Mouse (Mus musculus) ES-CJ7 (cell line): ENCODE data around the gene Pafah2.

Experiments
- DNase-seq: peaks from one replicate; pipeline ENCODE4 v3.0.0; 2011; ENCODE audit warnings: low read depth, low spot score

Gene Pafah2

GRCm38 (mm10) chr4:134417111-134417510 lies 21.0 kb downstream of the Pafah2 start:
- no peak for DNase-seq

- DNase-seq: no peak
Measured at GRCm38 (mm10) chr4:134421971-134422370, 25.9 kb downstream of the Pafah2 start.

GRCm38 (mm10) chr4:134423949-134424348 lies 27.8 kb downstream of the Pafah2 start:
- DNase-seq: no peak

DNA sequence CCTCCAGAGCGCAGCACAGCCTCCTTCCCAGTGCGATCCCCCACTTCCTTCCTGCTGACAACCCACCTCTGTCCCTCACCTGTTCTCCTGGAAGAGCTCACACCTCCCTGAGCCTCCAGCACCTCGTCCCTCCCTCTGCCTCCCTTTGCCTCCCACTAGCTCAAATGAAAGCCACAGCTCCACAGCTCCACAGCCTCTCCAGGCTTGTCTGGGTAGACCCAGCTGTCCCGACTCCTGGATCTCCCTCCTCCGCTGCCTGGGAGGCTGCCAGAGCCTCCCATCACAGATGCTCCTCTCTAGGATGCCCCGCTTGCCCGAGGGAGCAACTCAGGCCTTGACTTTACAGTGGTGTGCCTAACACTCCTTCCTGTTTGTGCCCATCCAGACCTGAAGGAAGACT lies 29.0 kb downstream of the Pafah2 start:
- DNase-seq: no peak

DNA sequence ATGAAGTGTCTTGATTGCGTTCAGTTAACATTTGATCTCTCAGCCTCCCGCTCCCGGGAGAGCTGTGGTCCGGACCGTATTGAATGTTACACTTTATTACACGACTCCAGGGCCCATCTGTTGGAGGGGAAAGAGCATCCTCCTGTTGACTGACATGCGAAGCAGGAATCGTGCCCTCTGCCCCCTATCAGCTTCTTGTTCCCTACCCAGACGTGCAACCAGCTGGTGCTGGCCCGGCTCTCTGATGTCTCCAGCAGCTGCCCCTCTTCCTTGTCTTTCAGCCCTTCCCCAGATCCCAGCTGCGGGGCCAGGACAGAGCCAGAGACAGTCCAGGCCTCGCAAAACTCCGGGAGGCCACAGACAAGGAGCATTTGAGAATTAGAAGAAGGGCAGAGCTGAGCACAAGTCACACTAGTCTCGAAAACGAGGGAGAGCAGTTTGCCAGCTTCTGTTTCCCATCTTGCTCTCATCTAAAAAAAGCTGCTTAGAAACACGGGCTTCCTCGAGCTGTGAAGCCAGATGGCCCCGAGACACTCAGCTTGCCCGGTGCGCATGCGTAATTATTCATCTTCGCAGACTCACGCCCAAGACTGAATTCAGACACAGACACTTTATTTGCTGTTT lies 34.4 kb downstream of the Pafah2 start:
- DNase-seq: no peak

GRCm38 (mm10) chr4:134432686-134433360 lies 36.7 kb downstream of the Pafah2 start:
- no peak for DNase-seq

- DNase-seq: peak; percentile 52
Measured at GRCm38 (mm10) chr4:134436185-134436584, 40.1 kb downstream of the Pafah2 start.

GRCm38 (mm10) chr4:134436659-134437058 lies 40.5 kb downstream of the Pafah2 start:
- DNase-seq: peak; percentile 76

- no peak for DNase-seq
Measured at GRCm38 (mm10) chr4:134439119-134439518, 43.0 kb downstream of the Pafah2 start.

- no peak for DNase-seq
Measured at GRCm38 (mm10) chr4:134439919-134440318, 43.8 kb downstream of the Pafah2 start.

DNA sequence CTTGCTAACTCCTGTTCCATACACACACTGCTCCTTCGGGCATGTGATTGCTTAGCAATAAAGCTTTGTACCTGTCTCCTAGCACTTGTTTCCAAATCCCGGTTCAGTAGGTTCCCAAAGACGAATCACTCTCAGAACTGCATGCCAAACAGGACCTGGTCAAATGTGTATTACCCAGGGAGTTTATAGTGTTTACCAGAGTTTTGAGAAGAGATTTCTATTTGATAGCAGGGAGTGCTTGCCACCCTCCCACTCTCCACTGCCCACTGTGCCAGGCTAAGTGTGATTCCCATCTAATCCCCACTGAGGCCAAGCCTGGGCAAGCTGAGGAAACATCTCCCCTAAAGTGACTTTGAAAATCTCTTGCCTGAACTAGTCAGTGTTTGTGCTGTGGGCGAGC lies 46.1 kb downstream of the Pafah2 start:
- no peak for DNase-seq

- DNase-seq: no peak
Measured at GRCm38 (mm10) chr4:134443589-134443988, 47.5 kb downstream of the Pafah2 start.

DNA sequence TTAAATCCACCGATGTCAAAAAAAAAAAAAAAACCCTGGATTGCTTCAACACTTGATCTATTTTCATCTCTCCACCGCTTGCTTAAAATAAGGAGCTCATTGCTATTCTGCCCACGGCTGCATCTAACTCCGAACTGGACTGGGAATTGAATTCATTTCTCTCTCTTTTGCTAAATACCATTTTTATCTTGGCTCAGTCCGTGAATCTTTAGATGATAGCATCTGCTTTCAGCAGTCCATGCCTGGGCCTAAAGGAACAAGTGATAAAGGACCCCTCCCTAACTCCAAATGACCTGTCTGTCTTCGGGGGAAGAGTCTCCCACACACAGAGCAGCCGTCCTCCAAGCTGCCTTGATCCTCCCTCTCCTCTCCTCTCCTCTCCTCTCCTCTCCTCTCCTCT lies 48.8 kb downstream of the Pafah2 start:
- DNase-seq: no peak

DNA sequence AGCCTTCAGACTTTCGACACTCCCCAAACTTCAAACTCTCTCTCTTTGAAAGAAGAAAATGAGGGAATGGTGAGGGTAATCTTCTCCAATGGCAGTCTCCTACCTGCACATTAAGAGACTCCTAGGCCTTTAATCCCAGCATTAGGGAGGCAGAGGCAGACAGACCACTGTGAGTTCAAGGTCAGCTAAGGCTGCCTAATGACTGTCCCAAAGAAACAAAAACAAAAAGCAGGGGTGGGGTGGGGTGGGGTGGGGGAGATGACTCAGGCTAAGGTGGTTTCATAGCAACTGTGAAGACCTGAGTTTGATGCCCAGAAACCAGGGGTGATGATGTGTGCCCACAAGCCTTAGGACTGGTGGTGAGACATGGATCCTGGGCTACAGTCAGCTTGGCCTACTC lies 49.4 kb downstream of the Pafah2 start:
- peak; percentile 55 for DNase-seq

GRCm38 (mm10) chr4:134447966-134448365 lies 51.8 kb downstream of the Pafah2 start:
- no peak for DNase-seq

GRCm38 (mm10) chr4:134449595-134450391 lies 53.7 kb downstream of the Pafah2 start:
- DNase-seq: peak; percentile 75

DNA sequence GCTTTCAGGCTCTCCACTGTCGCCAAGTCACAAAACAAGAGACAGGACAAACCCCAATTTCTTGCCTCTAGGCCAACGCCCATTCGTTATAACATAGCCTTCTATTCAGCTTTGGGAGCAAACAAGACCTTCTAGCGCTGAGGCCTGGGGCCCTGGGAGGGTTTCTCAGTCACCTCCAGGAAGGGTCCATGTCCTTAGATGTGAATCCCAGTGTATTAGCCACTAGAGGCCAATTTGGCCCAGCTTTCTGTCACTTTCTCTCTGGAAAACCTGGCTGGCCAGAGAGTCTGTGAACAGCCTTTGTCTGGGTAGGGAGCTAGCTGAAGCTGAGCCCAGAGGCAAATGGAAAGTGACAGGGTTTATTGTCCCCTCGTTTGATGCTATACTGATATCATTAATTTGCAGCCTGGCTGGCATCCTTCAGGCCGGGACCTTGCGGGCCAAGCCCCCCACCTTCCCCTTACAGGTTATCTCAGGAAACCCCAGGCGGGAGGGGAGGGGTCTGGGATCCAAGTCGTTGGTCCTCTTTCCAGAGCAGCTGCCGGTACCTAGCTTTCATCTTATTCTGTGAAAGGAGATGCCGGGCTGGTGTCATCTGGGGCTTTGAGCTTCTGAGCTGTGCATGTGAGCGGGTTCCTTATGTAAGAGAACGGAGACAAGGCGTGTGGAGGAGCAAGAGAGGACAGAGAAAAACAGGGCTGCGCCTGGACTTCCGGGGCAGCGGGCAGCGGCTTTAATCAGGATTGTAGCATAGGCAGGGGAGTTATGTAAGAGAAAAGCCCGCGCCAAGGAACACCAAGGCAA lies 54.5 kb downstream of the Pafah2 start:
- DNase-seq: no peak

- DNase-seq: no peak
Measured at GRCm38 (mm10) chr4:134451484-134451883, 55.4 kb downstream of the Pafah2 start.

DNA sequence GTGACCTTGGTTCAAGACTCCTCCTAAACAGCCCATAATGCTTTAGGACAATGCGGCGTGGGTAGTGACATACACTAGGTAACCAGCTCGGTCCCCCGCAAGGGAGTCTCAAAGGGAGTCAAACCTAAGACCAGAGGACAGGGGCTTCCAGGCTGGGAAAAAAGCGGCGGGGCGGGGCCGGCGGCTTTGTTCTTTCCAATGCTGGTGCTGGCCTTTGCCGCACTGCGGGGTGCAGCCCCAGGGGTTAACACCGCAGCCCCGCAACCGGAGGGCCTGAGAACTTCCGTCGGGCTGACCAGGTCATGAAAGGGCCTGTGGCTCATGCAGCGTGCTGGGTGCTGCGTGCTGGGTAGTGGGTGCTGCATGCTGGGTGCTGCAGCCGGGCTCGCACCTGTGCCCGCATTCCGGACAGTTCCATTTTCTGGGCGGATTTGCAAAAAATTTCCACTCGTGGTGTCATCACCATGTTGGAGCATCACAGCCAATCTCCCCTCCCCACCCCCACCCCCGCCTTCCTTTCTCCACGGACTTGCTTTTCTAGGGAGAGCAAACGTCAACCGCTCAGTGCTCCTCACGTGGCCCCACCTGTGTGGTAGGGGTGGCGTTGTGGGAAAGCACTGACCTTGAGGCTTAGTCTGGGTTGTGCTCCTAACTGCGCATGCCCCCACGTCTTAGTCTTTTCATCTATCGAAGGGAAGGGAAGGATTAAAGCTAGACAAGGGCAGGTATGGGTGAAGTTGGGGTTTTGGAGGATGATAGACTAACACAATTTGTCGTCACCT lies 57.7 kb downstream of the Pafah2 start:
- peak; percentile 83 for DNase-seq

DNA sequence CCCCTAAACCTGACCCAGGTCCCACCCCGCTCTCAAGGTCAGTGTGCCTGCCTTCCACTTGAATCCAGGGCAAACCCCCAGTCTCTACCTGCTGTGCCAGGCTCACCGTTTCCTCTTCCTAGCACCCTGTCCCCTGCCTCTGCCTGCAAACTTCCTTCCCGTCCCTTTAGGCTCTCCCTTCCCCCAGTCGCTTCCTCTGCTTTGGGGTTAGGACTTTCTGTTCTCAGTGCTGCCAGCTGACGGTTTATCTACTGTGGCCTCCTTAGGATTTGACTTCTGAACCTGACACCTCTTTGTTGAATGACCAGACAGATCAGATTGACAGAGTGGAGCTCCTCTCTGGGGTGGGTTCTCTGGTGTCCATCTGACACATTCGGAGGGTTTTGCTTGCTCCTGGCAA lies 59.2 kb downstream of the Pafah2 start:
- DNase-seq: no peak
